Mouse (Mus musculus) stomach, adult 2 months (tissue): ENCODE data around the gene Il20rb. TPM values are rescaled to one million over a fixed set of nuclear protein-coding genes. Genes with fewer than 3 reads are reported as not detected.

Experiments used
- polyA plus RNA-seq: library from polyadenylated mRNA; depleted of rRNA; stranded (reverse); fragments of >200 nt; gene quantifications from 2 replicates; pipeline ENCODE4 v1.2.3, GENCODE M21; 2012; rRNA removed

Gene Il20rb
- polyA plus RNA-seq = 4.1 and 5.7 TPM in 2 replicates

GRCm38 (mm10) chr9:100486431-100486830 lies at the start of gene Il20rb:
TSS of gene Il20rb (minus strand) at chr9:100486788.

Other genes with a start within 250 kb of the Il20rb start
- gene Nck1, start 59.3 kb upstream of the Il20rb start, polyA plus RNA-seq = 0.09 and 0.24 TPM in 2 replicates
- 0.27 and 0.32 TPM in 2 replicates for gene Slc35g2, start 84.3 kb upstream of the Il20rb start, polyA plus RNA-seq
- gene Stag1, start 111.0 kb upstream of the Il20rb start, polyA plus RNA-seq = 0.43 and 0.64 TPM in 2 replicates